Mouse (Mus musculus) adrenal gland (tissue): Measurements from ENCODE around the gene Olig2.

Source experiments
- intact Hi-C: fragments of 180-260 bp; cut with DNase I; formaldehyde crosslinking; loops from one replicate; pipeline ENCODE4 v1.15.1; 2025
- long read RNA-seq, 2 experiments: library from polyadenylated mRNA; unstranded; transcript quantifications; one replicate each; pipeline ENCODE4 v2.0.0; 2020; ENCODE audit warnings: borderline replicate concordance in 1 of 2; ENCODE audit not compliant: insufficient replicate concordance in 1 of 2

Gene Olig2
- long read RNA-seq, experiment 1 = 0 reads
- long read RNA-seq, experiment 2 = 0 reads

DNA sequence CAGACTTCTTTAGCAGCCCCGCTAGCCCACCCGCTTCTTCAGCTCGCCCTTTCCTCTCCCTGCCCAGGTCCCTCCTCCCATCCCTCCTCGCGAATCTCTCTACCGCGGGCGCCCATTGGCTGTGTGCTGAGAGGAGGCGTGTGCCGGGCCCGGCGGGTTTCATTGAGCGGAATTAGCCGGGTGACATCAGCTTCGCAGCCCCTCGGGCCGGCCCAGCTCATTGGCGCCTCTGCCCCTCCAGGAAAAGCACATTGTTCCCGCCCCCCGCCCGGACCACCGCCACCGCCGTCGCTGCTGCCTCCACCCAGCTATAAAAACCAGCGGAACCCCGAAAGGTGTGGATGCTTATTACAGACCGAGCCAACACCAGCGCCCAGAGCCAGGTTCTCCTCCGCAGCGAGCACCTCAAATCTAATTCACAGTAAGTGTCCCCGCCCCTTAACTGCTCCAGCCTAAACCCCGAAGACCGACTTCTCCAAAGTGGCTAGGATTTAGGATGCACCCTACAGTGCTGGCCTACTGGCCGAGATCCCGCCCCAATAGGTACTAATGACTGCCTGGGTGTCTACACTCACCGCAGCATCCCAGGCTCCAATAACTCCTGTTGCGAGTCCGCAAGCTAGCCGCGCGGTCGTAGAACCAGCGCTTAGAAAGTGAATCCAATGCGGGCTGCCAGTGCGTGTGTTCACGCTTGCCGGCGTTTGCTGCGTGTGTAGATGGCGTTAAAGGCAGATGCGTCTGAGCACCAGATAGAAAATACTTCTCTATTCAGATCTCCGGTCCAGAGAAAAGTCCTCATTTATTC, at the start of gene Olig2:
Gene Olig2, plus strand, starts transcription at position 225 of the 805 bp plus-strand sequence.
- intact Hi-C loops = loop anchor here (10.0 kb wide), 1 partner anchor 89 kb away; no protein-coding TSS in a partner anchor

DNA sequence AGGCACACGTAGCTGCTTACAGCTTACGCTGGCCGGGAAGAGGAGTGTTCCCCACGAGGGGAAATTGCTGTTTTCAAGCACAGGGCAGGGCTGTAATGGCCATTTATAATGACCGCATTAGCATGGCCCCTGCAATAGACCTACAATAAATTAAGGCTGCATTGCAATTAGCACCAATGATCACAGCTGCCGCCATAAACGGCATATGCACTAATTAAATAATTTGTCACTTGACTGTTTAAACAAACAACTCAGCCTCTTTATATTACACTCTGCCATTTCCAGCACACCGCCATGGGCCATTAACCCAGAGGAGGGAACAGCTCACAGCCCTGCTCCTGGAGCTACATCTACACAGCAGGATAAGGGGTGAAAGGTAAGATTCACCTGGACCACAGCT, 49.4 kb upstream of the Olig2 start:
- intact Hi-C loops = no loop called here

DNA sequence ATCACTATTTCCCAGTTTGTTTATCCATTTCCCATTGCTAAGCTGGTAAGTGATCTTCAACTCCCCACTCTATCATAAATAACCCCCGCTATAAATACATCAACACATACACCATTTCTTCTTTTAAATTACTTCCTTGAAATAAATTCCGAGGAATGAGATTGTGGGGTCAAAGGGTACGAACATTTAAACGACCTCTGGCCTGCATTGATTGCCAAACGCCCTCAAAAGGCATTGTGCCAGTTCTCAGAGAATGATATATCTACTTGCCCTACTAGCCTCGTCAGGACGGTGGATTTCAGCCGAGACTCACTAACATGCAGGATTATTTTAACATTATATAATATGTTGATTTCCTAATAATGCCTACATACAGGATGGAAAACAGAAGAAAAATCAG, 38.2 kb upstream of the Olig2 start:
- intact Hi-C loops = no loop called here

DNA sequence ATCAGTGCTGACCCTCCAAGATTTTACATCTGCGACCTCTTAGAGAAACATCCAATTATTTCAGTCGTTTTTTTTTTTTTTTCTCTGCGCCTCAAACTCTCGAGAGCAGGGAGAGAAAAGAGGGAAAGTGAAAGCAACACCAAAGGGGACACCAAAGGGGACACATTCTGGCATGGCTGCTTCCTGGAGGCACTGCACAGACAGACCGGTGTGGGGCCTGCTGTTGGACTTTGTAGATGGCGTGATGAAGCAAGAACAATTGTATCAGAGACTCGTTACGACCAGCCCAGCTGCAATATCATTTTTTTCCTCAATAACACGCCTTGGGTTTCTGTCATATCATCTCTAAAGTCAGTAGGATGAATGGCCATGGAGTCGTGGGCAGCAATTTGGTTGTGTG, 37.6 kb upstream of the Olig2 start:
- intact Hi-C loops = no loop called here

DNA sequence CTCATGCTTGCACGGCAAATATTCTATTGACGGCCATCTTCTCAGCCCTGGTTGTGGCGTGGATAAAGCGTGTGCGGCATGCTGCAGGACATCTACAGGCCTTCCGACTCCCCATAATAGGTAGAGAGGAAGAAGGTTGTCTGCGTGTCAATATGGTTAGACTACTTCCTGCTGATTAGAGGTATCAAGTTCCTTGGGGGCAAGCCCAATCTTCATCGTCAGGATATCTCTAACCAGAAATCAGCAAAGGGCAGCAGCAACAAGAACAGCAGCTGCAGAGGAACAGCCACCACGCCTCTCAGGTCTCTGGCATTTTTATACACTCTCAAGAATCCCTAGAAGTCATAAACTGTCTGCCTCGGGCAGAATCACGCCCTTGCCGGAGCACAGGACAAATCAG, 37.0 kb upstream of the Olig2 start:
- intact Hi-C loops = no loop called here

DNA sequence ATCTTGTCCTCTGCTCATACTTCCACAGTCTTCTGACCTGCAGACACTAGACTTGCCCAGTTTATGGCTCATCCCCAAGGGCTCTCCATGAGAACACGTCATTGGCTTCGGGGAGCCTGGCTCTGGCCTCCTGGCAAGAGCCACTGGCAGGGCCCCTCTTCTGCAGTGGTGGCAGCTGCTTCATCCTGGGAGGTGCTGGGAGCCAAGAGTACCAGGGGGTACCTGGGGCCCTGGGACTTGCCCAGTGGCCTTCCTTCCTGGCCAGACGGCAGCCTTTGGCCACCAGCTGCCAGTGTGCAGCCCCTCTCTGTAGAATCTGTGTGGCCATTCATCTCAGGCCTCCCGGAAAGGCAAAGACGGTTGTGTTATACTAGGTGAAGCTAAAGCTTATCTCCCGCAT, 34.0 kb upstream of the Olig2 start:
- intact Hi-C loops = no loop called here

DNA sequence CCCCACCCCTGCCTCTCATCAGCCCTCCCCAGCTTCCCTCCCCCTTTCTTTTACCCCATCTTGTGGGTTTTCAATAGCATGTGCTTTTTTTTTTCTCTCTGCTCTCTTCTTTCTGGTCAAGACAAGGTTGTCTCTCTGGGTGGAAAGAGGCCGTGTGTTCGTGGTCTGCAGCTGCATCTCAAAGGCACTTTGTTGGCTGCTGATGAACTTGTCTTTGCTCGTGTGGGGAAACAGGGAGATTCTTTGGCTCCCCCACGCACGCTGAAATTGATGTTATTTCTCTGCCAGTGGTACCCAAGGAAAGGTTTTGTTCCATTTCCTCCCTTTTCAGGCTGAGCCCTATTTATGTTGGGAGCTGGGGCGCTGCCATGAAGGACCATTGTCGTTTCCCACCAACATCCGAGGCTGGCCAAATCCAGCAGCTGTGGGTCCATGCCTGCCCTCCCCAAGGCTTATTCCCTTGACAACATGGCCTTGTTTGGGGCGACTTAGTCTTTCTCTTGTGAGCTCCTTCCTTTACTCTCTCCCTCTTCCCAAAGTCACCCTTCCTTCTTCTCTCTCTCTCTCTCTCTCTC, 33.5 kb upstream of the Olig2 start:
- intact Hi-C loops = no loop called here

DNA sequence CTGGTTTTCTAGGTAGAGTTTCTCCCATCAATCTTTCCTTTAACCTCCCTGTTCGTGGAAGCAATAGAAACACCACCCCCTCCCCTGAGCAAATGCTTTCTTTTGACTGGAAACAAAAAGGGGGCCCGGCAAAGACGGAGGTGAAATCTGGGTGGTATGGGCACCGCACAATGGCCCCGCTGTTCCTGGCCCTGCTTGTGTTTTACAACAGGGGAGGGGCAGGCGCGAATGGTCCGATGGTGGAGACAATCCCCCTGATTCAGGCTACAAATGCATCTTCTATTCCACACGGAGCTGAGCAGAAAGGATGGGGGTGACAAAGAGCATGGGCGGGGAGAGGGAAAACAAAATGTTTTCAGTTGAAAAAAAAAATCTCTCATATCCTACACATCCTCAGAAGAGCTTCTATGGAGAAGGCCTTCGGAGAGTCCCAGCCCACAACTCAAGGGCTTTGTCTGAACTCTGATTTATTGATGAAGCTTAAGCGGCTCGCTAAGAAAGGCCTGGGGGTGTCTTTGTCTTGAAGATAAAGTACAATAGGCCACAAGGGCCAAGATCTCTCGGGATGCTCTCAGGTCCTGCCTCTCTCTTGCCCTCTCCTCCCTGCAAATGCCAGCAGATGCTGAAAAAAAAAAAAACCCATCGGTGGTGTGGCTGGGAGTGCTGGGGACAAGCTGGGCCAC, 32.4 kb upstream of the Olig2 start:
- intact Hi-C loops = no loop called here

DNA sequence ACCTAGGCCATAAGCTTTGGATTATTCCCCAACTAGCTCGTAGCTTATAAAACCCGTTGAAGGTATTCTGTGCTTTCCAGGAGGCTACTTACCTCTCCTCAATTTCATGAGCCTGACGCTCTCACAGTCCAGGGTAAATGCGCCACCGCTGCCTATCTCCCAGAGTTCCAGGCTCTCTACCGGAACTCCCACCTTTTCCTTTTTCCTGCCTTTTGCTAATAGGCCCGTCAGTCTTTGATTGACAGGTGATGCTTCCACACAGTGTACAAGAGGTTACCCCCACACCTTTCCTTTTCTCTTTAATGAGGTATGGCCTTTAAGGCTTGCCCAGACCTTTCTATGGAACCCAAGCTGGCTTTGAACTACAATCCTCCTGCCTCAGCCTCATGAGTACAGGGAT, 25.4 kb upstream of the Olig2 start:
- intact Hi-C loops = no loop called here

DNA sequence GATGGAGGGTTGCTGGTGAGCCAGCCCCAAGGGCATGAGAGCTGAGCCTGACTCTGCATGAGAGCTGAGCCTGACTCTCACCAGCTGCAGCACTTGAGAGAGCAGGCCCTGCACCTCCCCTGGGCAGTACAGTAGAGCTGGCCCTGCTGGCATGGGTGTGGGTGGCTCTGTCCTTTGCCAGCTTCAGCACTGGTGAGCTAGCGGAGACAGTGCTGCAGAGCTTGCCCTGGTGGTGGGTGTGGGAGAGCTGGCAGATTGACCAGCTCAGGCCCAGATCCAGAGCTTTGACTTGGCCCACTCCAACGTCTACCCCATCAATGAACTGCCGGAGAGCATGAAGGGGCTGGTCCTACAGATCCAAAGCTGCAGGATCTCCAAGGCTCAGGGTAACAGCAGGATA, 22.3 kb upstream of the Olig2 start:
- intact Hi-C loops = no loop called here

DNA sequence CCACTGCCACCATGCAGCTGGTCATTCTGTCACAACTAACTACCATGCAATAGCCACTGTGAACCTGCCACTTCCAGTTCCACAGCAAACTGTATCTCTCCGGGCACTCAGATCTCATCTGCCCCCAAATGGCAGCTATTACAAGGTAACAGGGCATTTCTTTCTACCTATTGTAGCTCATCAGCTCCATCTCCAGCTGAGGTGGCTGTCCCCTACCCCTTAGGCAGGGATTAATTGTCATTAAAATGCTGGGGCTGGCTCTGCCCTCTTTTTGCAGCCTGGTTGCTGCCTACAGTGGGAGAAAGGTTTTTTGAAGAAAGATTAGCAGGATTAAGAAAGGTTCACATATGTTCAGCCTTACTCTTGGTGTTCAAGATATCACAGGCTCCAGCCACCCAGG, 18.9 kb upstream of the Olig2 start:
- intact Hi-C loops = no loop called here

DNA sequence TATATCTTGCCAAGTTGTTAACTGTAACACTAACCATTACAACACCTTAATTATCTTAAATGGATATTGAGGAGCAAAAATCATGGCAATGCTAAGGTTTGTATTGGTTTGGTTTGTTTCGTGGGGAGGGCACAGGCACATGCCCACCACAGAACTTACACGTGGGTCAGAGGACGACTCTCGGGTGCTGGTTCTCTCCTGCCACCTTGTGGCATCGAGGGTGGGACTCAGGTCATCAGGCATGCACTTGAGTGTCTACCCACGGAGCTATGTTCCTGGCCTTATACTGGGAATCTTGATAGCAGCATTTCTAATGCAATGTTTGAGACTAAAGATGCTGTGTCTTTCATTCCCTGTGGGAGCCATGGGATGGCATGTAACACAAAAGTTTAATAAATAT, 8.2 kb upstream of the Olig2 start:
- intact Hi-C loops = no loop called here

DNA sequence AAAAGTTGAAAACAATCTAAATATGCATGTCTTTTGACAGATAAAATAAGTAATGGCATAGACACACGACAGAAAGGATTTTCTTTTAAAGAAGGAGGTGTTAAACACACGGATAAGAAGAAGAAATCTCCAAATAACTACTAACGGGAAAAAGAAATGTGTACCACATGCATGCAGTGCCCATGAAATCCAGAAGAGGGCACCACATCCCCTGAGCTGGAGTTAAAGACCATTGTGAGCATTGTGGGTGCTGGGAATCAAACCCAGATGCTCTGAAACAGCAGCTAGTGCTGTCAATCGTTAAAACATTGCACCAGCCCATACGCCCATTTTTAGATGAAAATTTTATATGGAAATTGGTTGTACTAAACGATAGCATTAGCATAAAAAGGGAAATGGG, 7.3 kb upstream of the Olig2 start:
- intact Hi-C loops = no loop called here

DNA sequence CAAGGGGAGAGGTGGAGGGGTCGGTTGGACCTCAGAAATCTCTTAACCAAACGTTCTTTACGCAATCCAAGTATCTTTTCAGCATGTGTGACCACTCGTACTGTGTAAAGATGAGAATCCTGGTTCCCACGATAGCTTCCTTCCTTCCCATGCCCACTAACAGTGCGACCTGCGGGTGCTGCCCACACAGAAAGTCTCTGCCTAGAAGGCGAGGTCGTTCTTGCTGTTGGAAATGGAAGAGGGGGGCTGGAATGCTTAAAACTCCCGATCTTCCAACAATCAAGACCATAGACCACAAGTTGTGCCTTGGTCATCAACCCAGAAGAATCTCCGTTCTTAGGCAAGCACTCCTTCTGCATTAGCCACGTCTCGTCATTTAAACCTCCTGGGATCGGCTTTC, 6.0 kb upstream of the Olig2 start:
- intact Hi-C loops = no loop called here

DNA sequence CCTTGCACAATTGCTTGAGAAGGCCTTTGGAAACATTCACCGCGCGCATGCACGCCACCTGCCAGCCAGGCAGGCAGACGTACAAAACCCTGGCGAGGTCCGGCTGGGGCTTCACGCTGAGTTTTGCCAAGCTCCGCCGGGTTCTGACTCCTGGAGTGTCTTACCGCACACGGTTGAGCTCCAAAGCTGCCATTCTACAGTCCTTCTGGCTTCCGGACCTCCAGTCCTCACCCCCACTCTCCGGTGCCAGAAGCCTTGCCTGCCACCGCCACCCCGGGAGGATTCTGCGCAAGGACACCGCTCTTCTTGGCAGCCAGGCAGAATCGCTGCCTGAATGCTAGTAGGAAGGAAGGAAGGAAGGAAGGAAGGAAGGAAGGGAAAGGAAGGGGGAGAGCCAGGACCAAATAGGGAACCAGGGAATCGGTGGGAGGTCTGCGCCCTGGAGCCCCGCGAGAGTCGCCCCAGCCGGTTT, 3.0 kb upstream of the Olig2 start:
- intact Hi-C loops = loop anchor here (10.0 kb wide), 1 partner anchor 93 kb away; no protein-coding TSS in a partner anchor

DNA sequence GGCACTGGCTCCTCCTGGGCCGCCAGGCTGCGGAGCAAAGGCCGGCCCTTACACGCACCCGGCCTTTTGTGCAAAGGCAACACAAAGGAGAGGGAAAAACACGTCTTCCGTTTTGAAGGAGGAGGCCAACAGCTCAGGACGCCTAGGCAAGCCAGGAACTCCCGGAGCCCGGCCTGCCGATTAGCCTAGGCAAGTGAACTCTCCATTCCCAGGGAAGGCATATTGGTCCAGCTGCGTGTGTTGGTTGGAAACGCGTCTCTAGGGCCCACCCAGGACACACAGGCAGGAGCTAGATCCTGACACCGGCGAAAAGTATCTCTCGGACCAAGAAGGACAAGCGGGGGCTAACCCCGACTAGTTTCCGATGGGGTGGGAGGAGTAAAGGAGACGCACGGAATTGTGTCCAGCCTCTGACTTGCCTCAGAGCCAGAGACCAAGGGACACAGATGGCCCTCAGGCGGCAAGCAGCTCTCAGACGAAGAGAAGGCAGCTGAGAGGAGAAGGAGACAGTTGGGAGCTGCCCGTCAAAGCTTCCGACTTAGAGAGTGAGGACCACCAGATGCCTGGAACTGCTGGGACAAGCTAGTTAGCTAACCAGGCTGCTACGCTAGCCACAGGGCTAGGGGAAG, 2.5 kb upstream of the Olig2 start:
- intact Hi-C loops = loop anchor here (10.0 kb wide), 1 partner anchor 92 kb away; no protein-coding TSS in a partner anchor

DNA sequence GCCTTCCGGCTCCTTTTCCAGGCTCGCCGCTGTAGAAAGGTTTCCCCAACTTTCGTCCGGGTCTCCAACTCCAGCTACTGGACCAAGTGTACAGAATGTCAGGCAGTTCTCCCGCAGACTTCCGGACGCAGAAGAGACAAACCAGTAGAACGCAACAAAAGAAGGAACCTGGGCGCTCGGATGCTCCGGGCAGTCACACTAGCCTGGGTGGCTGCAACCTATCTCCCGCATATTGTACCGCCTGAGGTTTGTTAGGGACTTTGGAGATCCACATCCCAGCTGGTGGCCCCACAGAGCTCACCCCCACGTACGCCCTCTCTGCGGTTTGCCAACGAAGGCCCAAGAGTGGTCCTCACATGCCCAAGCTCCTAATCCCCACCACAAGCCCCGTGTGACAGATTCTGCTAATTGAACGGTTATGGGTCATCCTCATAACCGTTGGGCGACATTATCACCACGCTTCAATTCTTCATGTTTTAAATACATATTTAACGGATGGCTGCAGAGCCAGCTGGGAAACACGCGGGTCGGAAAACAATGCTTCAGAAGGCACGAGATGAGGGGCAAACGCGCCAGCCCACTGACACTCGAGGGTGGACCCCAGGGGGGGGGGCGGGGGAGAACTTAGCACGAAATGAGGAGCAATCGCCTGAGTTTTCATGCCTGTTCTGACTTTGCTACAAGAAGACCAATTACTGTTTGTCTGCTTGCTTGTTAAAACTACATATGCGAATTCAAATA, 1.8 kb upstream of the Olig2 start:
- intact Hi-C loops = loop anchor here (10.0 kb wide), 1 partner anchor 91 kb away; no protein-coding TSS in a partner anchor

DNA sequence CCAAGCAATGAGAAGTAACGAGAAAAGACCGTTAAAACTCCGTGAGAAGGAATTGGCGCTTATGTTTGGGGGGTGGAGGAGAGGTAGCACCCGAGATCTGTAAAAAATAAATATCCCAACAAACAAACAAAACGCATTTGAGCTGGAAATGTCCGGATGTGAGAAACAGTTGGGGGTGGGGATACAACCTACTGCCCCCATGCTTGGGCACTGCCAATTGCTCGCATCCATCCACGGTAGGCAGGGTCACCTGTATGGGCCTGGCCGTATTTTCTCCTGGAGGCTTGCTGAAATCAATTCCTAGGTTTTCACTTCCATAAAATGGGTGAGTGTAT, 1.2 kb upstream of the Olig2 start:
- intact Hi-C loops = loop anchor here (10.0 kb wide), 1 partner anchor 91 kb away; no protein-coding TSS in a partner anchor

DNA sequence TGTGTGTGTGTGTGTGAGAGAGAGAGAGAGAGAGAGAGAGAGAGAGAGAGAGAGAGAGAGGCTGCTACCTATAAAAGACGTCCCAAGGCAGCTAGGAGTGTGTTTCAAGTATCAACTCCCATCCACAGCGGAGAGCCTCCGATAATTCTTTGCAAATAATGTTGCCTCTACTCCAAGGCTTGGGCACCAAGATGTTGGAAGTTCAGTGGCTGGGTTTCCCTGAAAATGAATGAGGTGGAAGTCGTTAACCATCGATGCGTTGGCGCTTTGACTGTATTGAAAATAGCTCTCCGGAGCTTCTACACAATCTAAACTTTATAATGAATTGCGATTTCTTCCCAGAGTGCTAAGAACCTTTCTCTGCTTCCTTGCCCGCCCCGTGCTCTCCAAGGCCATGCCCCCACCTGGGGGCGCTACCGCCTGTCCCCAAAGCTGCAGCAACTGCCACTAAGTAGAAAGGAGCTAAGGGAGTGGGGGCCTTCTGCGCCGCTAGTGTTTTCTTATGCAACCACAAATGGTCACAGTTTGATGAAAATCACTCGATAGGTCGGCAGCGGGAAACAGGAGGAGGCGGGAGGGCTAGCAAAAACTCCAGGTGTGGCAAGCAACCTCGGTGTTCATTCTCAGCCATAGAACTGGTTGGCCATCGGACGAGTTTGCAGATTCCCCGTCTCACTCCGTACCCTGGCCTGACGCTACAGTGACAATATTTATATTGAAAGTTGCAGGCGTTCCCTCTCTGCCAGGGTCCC, 600 bp upstream of the Olig2 start:
- intact Hi-C loops = loop anchor here (10.0 kb wide), 1 partner anchor 90 kb away; no protein-coding TSS in a partner anchor
